Mouse (Mus musculus) megakaryocyte, embryonic 14.5 days (primary cell): ENCODE measurements around the gene Apof.

Experiments
- FLI1 ChIP-seq: IDR thresholded peaks from 2 replicates; pipeline ENCODE4 v1.6.1; 2012; ENCODE audit warnings: low read length, inconsistent platforms, mixed read lengths
- GATA1 ChIP-seq: IDR thresholded peaks from 3 replicates; pipeline ENCODE4 v1.6.1; 2012; ENCODE audit warnings: mixed read lengths, low read length, inconsistent platforms, borderline replicate concordance

DNA sequence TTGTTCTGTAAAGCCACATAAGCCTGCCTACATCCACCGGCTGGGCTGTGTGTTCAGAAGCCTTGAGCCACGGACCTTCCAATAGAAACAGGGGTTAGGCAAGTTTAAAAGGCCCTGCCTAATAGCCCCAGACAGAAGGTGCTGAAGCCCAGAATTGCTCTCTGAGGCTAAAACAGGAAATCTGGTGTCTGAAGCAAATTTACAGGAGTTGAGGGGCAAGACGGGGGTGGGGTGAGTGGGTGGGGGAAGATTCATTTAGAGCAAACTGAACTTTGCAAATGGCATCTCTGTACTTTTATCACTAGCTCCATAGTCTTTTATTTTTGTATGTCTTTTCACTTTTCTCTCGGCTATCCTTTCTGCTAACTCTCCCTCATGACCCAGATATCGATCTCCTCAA lies 37.3 kb upstream of the Apof start:
- TF ChIP-seq GATA1: no peak
- no peak for TF ChIP-seq FLI1
